Mouse (Mus musculus) gonadal fat pad, adult 2 months (tissue): ENCODE results near the gene Trp73. TPM values are rescaled to one million over a fixed set of nuclear protein-coding genes. Genes with fewer than 3 reads are reported as not detected.

Experiments used
- DNase-seq: peaks from one replicate; pipeline ENCODE4 v3.0.0-alpha.2; 2012; ENCODE audit warnings: low read depth
- polyA plus RNA-seq: library from polyadenylated mRNA; depleted of rRNA; stranded (reverse); fragments of >200 nt; gene quantifications from 2 replicates; pipeline ENCODE4 v1.2.3, GENCODE M21; 2012; rRNA removed

The Trp73 gene
- polyA plus RNA-seq, result 0.82 and 0.96 TPM in 2 replicates

DNA sequence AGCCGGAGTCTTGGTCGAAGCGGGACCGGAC lies at the start of gene Trp73:
Gene Trp73, minus strand, starts transcription at position 27 of the 31 bp plus-strand sequence.
- DNase-seq, result no peak

GRCm38 (mm10) chr4:154188948-154189347 lies 48.9 kb upstream of the Trp73 start:
- DNase-seq, result no peak

GRCm38 (mm10) chr4:154186002-154186537 lies 46.1 kb upstream of the Trp73 start:
- no peak for DNase-seq

DNA sequence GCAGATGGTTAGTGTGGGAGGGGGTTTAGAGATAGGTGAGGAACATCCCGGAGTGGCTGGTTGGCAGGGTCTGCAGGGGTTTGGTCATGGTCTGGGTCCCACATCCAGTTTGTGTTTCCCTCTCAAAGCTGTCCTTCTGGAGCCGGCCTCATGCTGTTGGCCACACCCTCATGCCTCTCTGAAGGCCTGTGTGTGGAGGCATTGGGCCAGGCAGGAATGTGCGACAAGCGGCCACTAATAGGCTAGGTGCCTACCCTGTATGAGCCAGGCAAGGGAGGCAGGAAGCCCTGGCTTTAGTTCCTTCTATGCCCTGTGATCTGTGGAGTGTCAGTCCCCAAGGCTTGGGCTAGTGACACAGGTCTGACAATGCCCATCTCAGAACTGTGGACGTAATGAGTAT lies 45.0 kb upstream of the Trp73 start:
- DNase-seq, result no peak

- DNase-seq, result no peak
These were observed 43.6 kb upstream of the Trp73 start for GRCm38 (mm10) chr4:154183566-154183965.

GRCm38 (mm10) chr4:154181001-154181400 lies 41.0 kb upstream of the Trp73 start:
- DNase-seq, result no peak

GRCm38 (mm10) chr4:154177257-154177656 lies 37.2 kb upstream of the Trp73 start:
- DNase-seq, result no peak

DNA sequence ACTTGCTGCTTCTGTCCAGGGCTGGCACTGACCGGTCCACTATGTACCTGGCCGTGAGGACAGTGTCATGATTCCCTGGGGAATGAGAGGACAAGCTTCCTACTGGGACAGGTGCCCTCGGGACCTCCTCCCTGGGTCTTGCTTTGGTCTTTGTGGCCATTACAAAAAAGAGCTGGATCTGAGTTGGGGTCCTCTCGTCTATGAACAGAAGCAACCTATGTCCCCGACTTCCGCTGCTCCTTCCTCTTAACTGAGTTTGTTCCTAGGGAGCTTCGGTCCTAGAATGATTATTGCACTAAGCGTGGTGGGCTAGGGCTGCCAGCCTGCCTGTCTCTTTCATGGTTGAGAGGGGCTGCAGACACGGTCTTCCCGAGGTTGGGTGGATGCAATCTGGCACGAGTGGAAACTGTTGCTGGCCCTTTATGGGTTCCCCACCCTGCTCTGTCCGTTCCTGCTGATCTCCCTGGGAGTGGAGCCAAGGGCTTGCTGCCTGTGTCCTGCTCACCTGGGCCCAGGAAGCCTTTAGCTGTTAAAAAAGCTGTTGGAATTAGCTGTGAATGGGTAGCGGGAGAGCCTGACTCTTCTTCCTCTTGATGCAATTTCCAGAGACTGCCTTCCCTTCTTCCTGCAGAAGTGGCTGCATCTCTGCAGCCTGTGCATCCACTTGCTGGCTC lies 32.1 kb upstream of the Trp73 start:
- no peak for DNase-seq

GRCm38 (mm10) chr4:154171151-154171930 lies 31.3 kb upstream of the Trp73 start:
- no peak for DNase-seq

GRCm38 (mm10) chr4:154170506-154171150 lies 30.6 kb upstream of the Trp73 start, which contains the start of gene Megf6:
TSS of gene Megf6 (plus strand) at chr4:154170730.
- DNase-seq, result no peak

- no peak for DNase-seq
These were observed 30.0 kb upstream of the Trp73 start for GRCm38 (mm10) chr4:154170021-154170420.

DNA sequence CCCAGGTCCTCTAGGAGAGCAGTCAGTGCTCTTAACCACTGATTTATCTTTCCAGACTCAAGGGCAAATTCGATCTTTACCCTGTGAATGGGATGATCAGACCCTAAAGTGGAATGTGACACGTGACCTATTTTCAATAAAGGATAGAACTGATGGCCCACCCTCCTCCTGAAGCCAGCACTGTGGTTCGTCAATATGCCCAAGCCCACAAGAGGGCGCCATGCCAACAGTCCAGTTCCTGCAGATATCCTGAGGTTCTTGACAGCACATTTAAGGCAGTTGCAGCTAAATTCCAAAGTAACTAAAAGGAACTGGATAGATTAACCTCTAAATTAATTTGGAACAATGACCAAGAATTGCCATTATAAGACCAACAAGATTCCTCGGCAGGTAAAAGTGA lies 27.0 kb upstream of the Trp73 start:
- DNase-seq, result no peak

DNA sequence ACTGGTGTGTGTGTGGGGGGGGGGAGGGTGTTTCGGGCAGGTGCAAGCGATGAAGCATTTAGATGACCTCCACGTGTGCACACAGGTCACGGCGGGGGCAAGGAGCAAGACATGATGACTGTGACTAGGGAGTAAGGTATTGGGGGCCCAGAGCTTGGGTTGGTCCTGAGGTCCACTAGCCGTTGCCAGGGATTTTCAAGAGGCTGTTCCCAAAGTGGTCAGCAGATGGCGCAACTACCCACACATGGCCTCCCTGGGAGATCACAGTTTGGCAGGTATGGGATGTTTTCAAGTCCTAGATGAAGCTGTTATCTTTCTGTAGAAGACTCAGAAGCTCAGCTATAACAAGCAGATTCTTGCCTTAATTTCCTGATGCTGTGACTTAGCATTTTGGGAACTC lies 23.3 kb upstream of the Trp73 start:
- DNase-seq, result no peak

DNA sequence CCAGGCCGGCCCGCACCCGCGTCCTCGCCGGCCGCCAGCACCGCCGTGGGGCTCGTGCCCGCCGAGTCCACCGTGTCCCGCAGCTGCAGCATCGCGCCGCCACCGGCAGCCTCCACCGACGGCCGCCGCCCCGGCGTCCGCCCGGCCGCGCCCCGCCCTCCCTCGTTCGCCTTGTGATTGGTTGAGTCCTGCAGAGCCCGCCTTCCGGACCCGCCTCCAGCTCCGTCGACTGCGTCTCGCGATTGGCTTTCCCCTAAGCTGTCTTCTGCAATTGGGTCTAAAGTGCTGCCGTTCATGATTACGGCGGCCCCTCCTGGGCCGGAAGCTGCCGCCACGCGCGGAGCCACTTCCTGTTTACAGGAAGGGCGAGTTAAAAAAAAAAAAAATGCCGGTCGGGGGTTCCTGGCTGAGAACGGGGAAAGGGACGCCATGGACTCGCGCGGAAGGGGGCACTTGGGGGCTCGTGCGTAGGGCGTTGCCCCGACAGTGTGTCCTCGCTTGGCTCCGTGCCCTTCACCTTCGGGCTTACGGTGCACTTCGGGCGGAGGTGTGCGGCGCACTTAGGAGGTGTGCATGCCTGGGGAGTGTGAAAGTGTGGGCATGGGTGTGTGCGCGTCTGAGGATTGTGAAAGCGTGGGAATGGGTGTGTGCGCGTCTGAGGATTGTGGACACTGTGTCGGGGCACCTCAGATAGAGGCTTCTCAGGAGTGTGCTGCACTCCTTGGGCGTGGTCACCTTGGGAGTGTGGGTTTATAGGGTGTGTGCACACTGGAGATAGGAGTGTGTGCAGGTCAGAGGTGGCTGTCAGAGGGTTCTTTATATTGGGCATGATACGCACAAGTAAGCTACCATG lies 20.8 kb upstream of the Trp73 start, which contains the start of gene Tprgl:
Gene Tprgl, minus strand, starts transcription at position 129 of the 853 bp plus-strand sequence.
- no peak for DNase-seq

GRCm38 (mm10) chr4:154159961-154160537 lies 20.0 kb upstream of the Trp73 start:
- no peak for DNase-seq

GRCm38 (mm10) chr4:154159002-154159401 lies 19.0 kb upstream of the Trp73 start:
- DNase-seq, result no peak

- DNase-seq, result no peak
These were observed 18.1 kb upstream of the Trp73 start for GRCm38 (mm10) chr4:154157970-154158662.

- DNase-seq, result no peak
These were observed 16.0 kb upstream of the Trp73 start for GRCm38 (mm10) chr4:154156050-154156449.

DNA sequence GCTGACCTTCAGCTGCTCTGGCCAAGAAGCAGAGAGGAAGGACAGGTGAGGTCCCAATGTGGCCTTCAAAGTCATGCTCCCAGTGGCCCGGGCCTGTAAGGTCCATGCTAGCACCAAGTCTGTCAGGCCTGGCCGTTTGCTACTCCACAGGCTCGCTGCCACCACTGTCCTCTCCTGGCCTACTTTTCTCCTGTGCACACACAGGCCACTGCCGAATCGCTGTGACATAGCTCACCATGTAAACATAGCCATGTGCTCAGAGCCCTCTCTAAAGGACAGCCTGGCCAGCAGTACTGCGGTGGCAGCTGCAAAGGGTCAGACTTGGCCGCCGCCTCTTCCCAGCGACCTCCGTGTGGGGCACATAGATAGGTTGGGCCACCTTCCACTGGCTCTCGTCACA lies 14.1 kb upstream of the Trp73 start:
- DNase-seq, result no peak

- DNase-seq, result no peak
These were observed 6.3 kb upstream of the Trp73 start for GRCm38 (mm10) chr4:154146342-154146741.

DNA sequence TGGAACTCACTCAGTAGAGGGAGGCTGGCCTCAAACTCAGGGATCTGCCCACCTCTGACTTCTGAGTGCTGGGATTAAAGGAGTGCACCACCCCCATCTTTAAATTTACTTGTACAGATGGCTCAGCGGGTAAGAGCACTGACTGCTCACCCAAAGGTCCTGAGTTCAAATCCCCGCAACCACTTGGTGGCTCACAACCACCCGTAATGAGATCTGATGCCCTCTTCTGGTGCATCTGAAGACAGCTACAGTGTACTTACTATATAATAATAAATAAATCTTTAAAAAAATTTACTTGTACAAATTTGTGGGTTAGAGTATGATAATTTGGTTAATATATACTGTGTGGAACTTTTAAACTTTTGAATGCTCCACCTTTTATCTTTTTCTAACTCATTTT lies 4.7 kb upstream of the Trp73 start:
- no peak for DNase-seq
